Mouse (Mus musculus): Measurements from ENCODE around the gene Cbr2.
"Not testable (repeated sequence)": the region's sequence is repeated elsewhere in the genome, so short reads cannot be mapped to it uniquely, and the experiment has no call there.

Gene Cbr2

GRCm38 (mm10) chr11:120731858-120732680 lies at the start of gene Cbr2:
Gene Cbr2 (minus strand): TSS chr11:120732114.
- peak; percentile 40 to 46 for DNase-seq

DNA sequence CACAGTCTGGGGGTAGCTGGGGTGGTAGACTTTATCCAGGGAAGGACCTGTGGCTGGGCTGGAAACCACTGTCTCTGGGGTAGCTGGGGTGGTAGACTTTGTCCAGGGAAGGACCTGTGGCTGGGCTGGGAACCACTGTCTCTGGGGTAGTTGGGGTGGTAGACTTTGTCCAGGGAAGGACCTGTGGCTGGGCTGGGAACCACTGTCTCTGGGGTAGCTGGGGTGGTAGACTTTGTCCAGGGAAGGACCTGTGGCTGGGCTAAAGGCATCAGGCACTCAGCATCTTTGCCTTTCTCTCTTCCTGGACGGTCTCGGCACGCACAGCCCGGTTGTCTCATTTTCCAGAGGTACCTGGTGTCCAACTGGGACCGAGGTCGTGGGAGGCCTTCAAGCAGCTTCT lies 49.4 kb upstream of the Cbr2 start:
- DNase-seq: peak; percentile 47 to 48

DNA sequence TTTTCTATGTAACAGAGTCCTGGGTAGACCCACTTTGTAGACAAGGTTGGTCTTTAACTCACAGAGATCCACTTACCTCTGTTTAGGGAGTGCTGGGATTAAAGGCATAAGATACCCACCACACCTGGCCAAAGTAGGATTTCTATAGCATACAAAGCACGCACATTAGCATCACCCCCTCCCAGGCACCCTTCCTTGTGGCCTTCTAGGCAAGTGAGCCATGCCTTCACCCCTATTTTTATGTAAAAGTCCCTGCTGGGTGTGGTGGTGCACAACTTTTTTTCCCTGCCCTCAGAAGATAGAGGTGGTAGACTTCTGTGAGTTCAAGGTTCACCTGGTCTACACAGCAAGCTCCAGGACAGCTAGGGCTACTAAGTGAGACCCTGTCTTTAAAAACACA lies 48.0 kb upstream of the Cbr2 start:
- DNase-seq: no peak

DNA sequence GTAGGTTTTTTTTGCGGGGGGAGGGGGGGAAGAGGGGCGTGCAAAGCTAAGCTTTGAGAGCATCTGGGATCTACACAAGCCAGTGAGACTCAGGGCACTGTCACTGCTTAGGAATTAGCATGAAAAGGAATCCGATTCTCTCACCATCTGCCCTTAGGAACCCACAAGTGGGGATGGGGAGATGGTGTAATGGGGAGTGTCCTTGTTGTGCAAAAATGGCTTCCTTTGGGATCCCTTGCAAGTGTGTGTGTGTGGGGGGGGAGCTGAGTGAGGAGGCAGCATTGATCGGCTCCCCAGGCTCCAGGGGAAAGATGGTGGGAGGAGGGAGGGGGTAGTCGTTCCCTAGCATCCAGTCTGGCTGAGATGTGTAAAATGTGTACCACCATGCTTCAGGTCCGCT lies 45.2 kb upstream of the Cbr2 start:
- no peak for DNase-seq

DNA sequence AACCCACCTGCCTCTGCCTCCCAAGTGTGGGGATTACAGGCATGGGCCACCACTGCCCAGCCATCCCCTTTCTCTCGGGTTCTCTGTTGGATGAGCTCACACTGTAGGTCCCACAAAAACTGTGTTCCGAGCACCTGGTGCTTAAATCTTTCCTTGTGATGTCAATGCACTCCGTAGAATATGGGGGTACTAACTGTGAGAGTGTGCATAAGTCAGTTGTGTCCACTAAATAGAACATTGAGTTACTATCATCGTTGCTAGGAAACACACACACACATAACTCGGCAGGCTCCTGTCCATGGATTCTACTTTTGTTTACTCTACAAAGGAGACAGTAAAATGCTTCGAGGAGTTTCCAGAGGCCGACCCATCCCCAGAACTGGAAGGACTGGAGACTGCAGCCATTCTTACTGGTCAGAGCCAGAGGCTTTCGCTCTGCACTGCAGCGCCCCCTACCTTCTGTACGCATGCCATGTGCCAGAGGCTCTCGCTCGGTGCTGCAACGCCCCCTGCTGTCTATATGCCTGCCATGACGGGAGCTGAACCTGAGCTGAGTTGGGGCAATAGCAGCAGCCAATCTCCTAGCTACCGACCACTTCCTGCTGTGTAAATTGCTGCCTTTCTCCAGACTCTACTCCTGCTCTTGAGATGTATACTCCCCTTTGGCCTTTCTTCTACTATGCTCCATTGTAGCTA lies 44.0 kb upstream of the Cbr2 start:
- peak; percentile 93 to 99 for DNase-seq

DNA sequence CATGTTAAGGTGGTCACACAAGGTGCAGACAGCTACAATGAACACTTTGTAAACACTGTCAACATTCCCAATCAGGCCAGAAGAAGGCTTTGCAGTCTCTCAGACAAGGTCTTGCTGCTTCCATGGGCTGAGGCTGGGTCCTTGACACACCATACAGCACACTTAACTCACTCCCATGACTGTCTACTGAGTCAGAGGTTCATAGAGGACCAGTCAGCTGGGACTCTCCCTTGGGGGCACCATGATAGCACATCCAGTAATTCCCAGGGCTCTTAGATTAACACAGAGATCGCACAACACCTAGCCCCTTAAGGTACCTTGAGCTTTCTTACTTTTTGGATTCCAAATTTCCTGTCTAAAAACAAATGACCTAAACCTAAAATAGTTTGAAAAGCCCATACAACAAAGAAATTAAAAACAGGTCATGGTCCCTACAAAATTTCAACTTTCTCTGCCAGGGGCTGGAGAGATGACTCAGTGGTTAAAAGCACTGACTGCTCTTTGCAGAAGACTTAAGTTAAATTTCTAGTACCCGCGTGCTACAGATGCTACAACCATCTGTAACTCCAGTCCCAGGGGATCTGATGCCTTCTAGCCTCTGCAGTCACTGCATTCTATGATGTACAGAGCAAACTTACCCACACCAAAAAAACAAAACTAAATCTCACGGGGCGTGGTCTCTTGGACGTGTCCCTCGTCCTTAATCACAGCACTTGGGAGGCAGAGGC lies 41.7 kb upstream of the Cbr2 start:
- no peak for DNase-seq

DNA sequence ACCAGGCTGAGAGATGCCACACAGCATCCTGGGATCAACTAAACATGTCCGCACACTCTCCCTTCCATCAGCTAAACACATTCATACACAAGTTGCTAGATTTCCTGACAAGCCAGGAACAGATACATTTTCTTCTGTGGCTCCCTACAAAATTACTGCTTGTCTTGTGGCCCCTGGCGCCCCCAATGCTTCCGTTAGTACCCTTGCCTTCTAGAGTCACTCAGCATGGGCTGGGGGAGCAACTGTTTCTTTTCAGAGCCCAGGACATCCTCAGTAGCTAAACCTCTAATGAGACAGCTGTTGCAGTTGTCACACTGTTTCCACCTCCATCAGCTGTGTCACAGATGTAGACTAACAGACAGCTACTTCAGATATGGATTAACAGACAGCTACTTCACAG lies 40.8 kb upstream of the Cbr2 start:
- DNase-seq: no peak

- DNase-seq: no peak
Measured at GRCm38 (mm10) chr11:120768206-120768605, 36.3 kb upstream of the Cbr2 start.

DNA sequence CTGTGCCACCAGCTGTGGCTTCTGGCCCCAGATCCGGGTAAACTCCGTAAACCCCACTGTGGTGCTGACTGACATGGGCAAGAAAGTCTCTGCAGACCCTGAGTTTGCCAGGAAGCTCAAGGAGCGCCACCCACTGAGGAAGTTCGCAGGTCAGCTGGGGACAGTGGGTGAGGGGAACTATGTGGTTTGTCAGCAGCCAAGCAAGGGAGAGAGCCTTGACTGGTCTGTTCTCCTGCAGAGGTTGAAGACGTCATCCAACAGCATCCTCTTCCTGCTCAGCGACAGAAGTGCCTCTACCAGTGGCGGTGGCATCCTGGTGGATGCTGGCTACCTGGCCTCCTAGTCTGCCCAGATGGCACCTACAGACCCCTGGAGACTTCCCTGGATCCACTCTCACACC lies 35.1 kb upstream of the Cbr2 start:
- DNase-seq: not testable (repeated sequence)

- DNase-seq: not testable (repeated sequence)
Measured at GRCm38 (mm10) chr11:120763121-120763999, 31.4 kb upstream of the Cbr2 start.

GRCm38 (mm10) chr11:120762672-120763041 lies 30.7 kb upstream of the Cbr2 start, which contains the start of gene Hmga1b:
Gene Hmga1b (plus strand): TSS chr11:120762794.
- peak in 1 of 2 experiments; percentile 54 for DNase-seq

DNA sequence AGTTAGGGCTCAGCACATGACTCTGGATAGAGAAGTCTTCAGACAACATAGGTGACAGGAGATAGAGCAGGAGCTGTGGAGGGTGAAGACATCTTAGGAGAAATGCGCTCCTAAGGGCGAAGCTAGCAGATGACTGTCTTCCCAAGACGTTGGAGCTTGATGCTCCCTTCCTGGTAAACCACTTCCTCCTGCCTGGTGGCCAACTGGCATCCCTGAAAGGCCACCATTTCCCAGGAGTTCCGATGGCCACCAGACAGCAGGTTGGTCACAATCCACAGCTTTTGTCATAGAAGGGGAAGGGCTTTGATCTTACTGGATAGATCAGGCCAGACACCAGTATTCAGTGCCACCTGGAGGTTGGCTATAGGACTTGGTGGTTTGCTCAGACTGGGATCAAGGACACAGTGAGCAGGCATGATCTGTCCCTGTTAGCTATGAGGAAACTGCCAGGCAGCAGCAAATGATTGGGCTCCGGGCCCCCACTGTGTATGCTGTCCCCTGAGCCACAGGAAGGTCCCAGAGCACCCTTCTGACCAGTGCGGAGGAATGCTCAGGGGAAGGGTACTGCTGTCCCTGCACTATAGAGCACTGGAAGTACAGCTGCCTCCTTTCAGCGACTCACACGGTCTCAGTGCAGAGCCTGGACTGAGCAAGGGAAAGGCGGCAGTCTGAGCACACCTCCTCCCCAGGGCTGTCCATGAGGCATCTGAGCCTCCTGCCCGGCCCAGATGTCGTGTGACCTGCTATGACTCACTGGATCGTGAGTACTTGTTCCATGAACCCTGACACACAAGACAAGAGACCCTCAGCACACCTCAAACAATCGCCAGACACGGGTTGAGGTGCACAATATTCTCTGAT lies 30.1 kb upstream of the Cbr2 start:
- no peak for DNase-seq

DNA sequence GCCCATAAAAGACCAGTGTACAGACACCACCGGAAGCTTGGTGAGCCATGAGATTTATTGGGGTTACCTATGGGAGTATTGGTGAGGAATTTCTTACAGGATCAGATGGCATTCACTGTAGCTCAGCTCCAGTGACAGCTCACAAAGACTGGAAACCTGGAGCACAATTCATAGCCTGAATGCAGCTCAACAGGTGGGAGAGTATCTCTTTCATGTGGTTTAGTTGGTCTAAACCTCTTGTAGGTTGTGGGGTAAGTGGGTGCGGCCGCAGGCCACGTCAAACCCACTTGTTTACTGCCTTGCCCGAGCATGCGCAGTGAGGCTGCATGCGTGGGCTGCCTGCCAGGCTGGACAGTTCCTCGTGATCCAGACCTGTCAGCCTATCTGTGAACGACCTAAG lies 28.3 kb upstream of the Cbr2 start:
- no peak for DNase-seq

DNA sequence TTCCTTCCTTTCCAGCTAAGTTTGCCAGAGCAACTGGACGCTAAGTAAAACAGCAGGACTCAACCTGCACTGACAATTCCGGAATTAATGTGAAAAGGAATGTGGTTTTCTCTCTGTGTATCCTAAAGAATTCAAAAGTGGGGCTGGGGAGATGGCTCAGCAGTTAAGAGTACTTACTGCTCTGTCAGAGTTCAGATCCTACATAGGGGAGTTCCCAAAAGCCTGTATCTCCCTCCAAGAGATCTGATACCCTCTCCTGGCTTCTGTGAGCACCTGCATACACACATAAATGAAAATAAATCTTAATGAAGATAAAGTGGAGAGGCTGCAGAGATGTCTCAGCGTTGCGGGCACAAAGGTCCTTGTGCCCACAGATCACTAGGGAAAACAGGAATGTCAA lies 19.7 kb upstream of the Cbr2 start:
- no peak for DNase-seq

DNA sequence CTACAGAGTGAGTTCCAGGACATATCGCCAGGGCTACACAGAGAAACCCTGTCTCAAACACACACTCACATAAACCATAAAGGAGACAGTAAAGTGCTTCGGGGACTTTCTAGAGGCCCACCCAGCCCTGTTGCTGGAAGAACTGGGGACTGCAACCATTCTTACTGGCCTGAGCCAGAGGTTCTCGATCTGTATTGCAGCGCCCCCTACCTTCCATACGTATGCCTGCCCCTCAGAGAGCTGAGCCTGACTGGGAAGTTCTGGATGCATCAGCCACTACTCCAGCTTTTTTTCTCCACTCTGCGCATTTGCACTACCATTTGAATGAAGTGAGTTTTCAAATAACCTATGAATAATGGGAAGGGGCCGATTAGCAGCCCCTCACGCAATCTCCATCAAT lies 17.5 kb upstream of the Cbr2 start:
- DNase-seq: peak; percentile 54 to 75

DNA sequence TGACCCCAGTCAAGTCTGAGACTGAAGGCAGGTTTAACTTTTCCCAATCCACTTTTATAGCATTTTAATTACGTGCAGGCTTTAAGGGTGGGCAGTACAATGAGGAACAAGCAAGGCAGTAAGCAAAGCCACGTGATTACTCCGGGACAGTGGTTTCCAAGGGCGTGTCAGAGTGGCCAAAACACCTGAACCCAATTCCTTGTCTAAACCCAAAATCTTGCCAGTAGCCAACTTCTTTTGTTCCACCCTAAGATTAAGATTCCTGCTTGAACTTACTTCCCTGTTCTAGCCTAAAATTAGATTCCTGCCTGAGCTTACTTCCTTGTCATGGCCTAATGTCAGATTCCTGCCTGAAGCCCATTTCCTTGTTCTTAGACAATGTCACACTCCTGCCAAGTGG lies 16.1 kb upstream of the Cbr2 start:
- peak in 1 of 2 experiments; percentile 28 for DNase-seq

GRCm38 (mm10) chr11:120744121-120744701 lies 12.3 kb upstream of the Cbr2 start:
- DNase-seq: no peak

- no peak for DNase-seq
Measured at GRCm38 (mm10) chr11:120740981-120741380, 9.1 kb upstream of the Cbr2 start.

DNA sequence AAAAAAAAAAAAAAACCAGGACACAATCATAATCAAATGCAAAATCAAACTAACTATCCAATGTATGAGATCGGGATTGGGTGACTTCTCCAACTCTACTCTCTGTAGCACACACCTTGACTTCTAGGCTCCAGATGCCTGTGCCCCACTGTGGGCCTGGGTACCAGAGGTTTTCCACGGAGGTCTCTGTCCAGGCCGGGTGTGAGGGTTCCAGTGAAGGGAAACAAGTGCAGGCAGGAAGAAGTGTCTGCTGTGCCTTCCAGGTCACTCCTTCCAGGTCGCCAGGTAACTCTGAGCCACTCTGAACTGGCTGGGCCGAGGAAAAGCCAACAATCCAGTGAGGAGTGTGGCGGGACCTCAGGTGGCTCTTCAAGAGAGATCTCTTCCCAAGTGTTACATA lies 4.5 kb upstream of the Cbr2 start:
- DNase-seq: no peak

GRCm38 (mm10) chr11:120733521-120733920 lies 1.6 kb upstream of the Cbr2 start:
- DNase-seq: peak; percentile 66 to 79

GRCm38 (mm10) chr11:120731395-120731794 lies 519 bp downstream of the Cbr2 start:
- no peak for DNase-seq

Data from kidney, postnatal 36 days (tissue).